Mouse (Mus musculus): Measurements from ENCODE around the gene Olfr348.

Gene Olfr348

DNA sequence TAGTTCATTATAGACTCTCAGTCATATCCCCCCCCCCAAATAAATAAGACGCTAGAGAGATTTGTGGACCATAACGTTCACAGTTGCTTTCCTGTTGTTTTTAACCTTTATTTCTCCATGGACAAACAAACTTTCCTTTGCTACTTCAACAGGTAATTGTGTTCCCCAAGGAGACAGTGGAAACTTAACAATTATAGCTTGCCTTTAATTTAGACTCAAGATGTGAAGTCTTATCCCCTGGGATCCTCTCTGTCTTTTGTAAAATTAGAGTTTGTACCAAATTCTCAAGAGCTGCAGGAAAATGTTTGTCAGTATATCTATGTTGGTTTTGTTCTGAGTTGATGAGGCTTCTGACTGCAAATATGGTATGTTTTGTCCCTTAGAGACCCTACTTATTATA is at the start of gene Olfr348:
Gene Olfr348 (plus strand): TSS at position 301 of the 400 bp plus-strand sequence.
- TF ChIP-seq GATA4 (IDR thresholded peaks at IDR 0.05; ENCODE audit: insufficient replicate concordance, low read length): no peak

DNA sequence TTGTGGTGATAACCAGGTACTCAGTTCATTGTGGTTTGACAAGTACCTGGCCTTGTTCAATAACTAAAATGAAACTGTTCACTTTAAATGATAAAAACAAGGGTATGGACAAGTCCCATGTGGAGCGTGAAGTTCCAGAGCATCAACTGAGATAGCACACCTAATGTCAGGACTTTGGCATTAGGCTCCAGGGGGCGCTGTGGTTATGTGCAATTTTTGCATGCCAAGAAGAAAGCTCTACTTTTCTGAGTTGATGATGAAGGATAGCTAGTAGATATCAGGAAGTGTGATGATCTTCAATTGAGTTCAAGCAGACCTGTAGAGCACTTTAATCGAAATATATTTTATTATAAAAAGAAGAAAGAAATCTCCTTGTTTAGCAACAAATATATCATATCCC is 47.9 kb upstream of the Olfr348 start:
- no peak for TF ChIP-seq GATA4 (IDR thresholded peaks at IDR 0.05; ENCODE audit: insufficient replicate concordance, low read length)

DNA sequence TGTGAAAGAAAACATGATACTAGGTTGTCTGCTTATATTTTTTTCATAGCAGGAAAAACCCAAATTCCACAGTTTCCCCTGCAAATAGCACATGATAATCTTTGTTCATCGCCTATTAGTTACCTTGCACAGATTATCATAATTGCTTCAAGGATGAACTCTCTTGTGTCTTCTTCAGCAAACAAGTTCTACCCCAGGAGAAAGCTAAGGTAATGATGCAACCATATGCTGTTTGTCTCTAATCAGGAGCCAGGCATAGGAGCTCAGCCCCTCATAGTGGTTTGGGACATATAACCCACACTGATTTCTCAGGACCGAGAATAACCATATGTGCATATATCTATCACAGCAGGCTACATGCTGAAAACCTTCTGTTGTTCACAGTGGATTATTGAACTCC is 6.2 kb downstream of the Olfr348 start, which contains the start of gene Olfr50:
Gene Olfr50 (plus strand): TSS at position 301 of the 400 bp plus-strand sequence.
- TF ChIP-seq GATA4 (IDR thresholded peaks at IDR 0.05; ENCODE audit: insufficient replicate concordance, low read length): no peak

DNA sequence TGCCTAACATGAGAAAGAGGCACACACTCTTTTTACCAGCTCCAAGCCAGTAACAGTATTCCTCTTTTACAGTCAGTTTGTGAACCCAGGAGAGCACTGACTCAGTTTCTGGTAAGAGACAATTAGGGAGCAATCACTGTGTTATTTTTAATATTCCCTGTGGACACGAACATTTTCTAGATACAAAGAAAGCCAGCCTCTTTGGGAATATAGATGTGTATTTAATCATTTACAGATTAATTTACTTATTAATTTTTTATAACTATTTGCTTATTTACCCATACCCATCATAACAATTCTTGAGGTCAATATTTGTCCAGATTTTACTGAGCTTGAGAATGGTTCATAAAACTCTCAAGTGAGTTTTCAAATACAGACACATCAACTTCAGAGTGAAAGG is 32.9 kb downstream of the Olfr348 start, which contains the start of gene Olfr3:
Gene Olfr3 (minus strand): TSS at position 101 of the 400 bp plus-strand sequence.
- TF ChIP-seq GATA4 (IDR thresholded peaks at IDR 0.05; ENCODE audit: insufficient replicate concordance, low read length): no peak
